Mouse (Mus musculus) intestine, embryonic 15.5 days (tissue): Measurements from ENCODE around the gene Gm28038. TPM values are rescaled to one million over a fixed set of nuclear protein-coding genes. Genes with fewer than 3 reads are reported as not detected.
A peak's percentile ranks its signal among the peaks of the same experiment; 100 is the strongest.

ENCODE experiments used
- ATAC-seq: fragments of 200-750 bp; cut with Nextera tagmentation; 2 replicates; pipeline ENCODE4 v1.8.0; 2017; ENCODE audit warnings: moderate TSS enrichment, moderate library complexity
- H3K27ac ChIP-seq: fragments of 300-500 bp; sonication (generic); 2 replicates; pipeline ENCODE4 v1.5.1; 2015; ENCODE audit warnings: mild to moderate bottlenecking, inconsistent platforms
- H3K27me3 ChIP-seq: fragments of 300-500 bp; sonication (generic); replicated peaks from 2 replicates; pipeline ENCODE4 v1.6.1; 2015; ENCODE audit warnings: inconsistent platforms
- H3K36me3 ChIP-seq: fragments of 300-500 bp; sonication (generic); 2 replicates; pipeline ENCODE4 v1.6.1; 2015; ENCODE audit warnings: inconsistent platforms
- H3K4me1 ChIP-seq: fragments of 300-500 bp; sonication (generic); replicated peaks from 2 replicates; pipeline ENCODE4 v1.6.1; 2015; ENCODE audit warnings: inconsistent platforms
- H3K4me2 ChIP-seq: fragments of 300-500 bp; sonication (generic); replicated peaks from 2 replicates; pipeline ENCODE4 v1.6.1; 2015; ENCODE audit warnings: mild to moderate bottlenecking, inconsistent platforms
- H3K4me3 ChIP-seq: fragments of 300-500 bp; sonication (generic); replicated peaks from 2 replicates; pipeline ENCODE4 v1.5.1; 2015; ENCODE audit warnings: inconsistent platforms
- H3K9ac ChIP-seq: fragments of 300-500 bp; sonication (generic); 2 replicates; pipeline ENCODE4 v1.6.1; 2015; ENCODE audit warnings: inconsistent platforms
- H3K9me3 ChIP-seq: fragments of 300-500 bp; sonication (generic); 2 replicates; pipeline ENCODE4 v1.6.1; 2016; ENCODE audit warnings: inconsistent platforms
- WGBS: fragments of 180-500 bp; shearing (Covaris S2); methylation state at CpG from one replicate; pipeline ENCODE4 v1.1.7; 2015; 5-methylcytosine and 5-hydroxymethylcytosine counted together
- polyA plus RNA-seq: library from polyadenylated mRNA; unstranded; fragments of >200 nt; fragmentation: Nextera tagmentation; extraction: Ambion mirVana; gene quantifications from 2 replicates; pipeline ENCODE4 v1.2.1, GENCODE M21; 2015

The Gm28038 gene
- polyA plus RNA-seq, result not detected in 2 replicates

GRCm38 (mm10) chr2:30280743-30281142 is at the start of gene Gm28038:
Gene Gm28038, plus strand, starts transcription at chr2:30281043.
- H3K4me3 ChIP-seq, result no peak within 1 kb of the TSS
- H3K27ac ChIP-seq, result no peak within 1 kb of the TSS
- no peaks in the 10 kb centered on the region for H3K9me3 ChIP-seq
- no peaks in the 10 kb centered on the region for H3K27me3 ChIP-seq
- no peak within 1 kb of the TSS for H3K4me2 ChIP-seq
- ATAC-seq, result no peak
- peaks cover 8% of the 10 kb centered on the region for H3K4me1 ChIP-seq
- 88% methylated on average over 11 of the region's 11 CpGs for WGBS
- 0 out of 2 replicates have a peak, but pooled peaks cover 5% of the 10 kb centered on the region for H3K36me3 ChIP-seq
- no peak within 1 kb of the TSS for H3K9ac ChIP-seq

GRCm38 (mm10) chr2:30235593-30235992 is 45.2 kb upstream of the Gm28038 start:
- ATAC-seq, result no peak
- H3K9ac ChIP-seq, result no peak overlapping the region
- H3K4me2 ChIP-seq, result no peak overlapping the region
- peaks cover under 1% of the 10 kb centered on the region; the same call in 1 of the 2 replicates for H3K36me3 ChIP-seq
- no peak overlapping the region for H3K4me3 ChIP-seq
- no peaks in the 10 kb centered on the region for H3K27me3 ChIP-seq
- H3K27ac ChIP-seq, result no peak overlapping the region
- WGBS, result 77% methylated on average over 5 of the region's 5 CpGs
- H3K9me3 ChIP-seq, result no peaks in the 10 kb centered on the region
- H3K4me1 ChIP-seq, result peaks cover 23% of the 10 kb centered on the region

- Histone ChIP-seq H3K4me3 (peak overlapping the region; percentile 91), H3K27ac (peak overlapping the region; percentile 71), H3K4me1 (peaks cover 23% of the 10 kb centered on the region), H3K9me3 (no peaks in the 10 kb centered on the region), H3K36me3 (peaks cover 8% of the 10 kb centered on the region; the same call in 1 of the 2 replicates), H3K4me2 (peak overlapping the region; percentile 73), H3K27me3 (no peaks in the 10 kb centered on the region), H3K9ac (peak overlapping the region; percentile 61)
- 2% methylated on average over 18 of the region's 18 CpGs for WGBS
- ATAC-seq, result no peak
Measured at GRCm38 (mm10) chr2:30236426-30237198, 44.2 kb upstream of the Gm28038 start.

- Histone ChIP-seq H3K4me3 (peak within 1 kb of the TSS; percentile 91), H3K27me3 (no peaks in the 10 kb centered on the region), H3K9ac (peak within 1 kb of the TSS; percentile 89), H3K27ac (peak within 1 kb of the TSS; percentile 94), H3K9me3 (no peaks in the 10 kb centered on the region), H3K4me1 (peaks cover 25% of the 10 kb centered on the region), H3K4me2 (peak within 1 kb of the TSS; percentile 79), H3K36me3 (peaks cover 12% of the 10 kb centered on the region)
- peak; percentile 98 for ATAC-seq
- under 1% methylated on average over 52 of the region's 67 CpGs for WGBS
Measured at GRCm38 (mm10) chr2:30237199-30237880, 43.5 kb upstream of the Gm28038 start, which contains the start of gene Lrrc8a. Gene Lrrc8a, plus strand, starts transcription at chr2:30237715.

- ATAC-seq, result peak; percentile 93
- Histone ChIP-seq H3K9me3 (no peaks in the 10 kb centered on the region), H3K4me1 (peaks cover 27% of the 10 kb centered on the region), H3K9ac (peak overlapping the region; percentile 89), H3K27me3 (no peaks in the 10 kb centered on the region), H3K4me2 (peak overlapping the region; percentile 79), H3K4me3 (peak overlapping the region; percentile 91), H3K36me3 (peaks cover 12% of the 10 kb centered on the region), H3K27ac (peak overlapping the region; percentile 94)
- 3% methylated on average over 8 of the region's 42 CpGs for WGBS
Measured at GRCm38 (mm10) chr2:30237881-30238280, 43.0 kb upstream of the Gm28038 start.

GRCm38 (mm10) chr2:30238906-30239465 is 41.9 kb upstream of the Gm28038 start:
- H3K4me2 ChIP-seq, result peak overlapping the region; percentile 79
- H3K27me3 ChIP-seq, result no peaks in the 10 kb centered on the region
- peak overlapping the region; percentile 91 for H3K4me3 ChIP-seq
- H3K9ac ChIP-seq, result peak overlapping the region; percentile 89
- WGBS, result 70% methylated on average over 3 of the region's 3 CpGs
- peaks cover 27% of the 10 kb centered on the region for H3K4me1 ChIP-seq
- H3K9me3 ChIP-seq, result no peaks in the 10 kb centered on the region
- ATAC-seq, result no peak
- peak overlapping the region; percentile 48 for H3K27ac ChIP-seq
- H3K36me3 ChIP-seq, result peaks cover 12% of the 10 kb centered on the region

- Histone ChIP-seq H3K4me1 (peaks cover 27% of the 10 kb centered on the region), H3K9me3 (no peaks in the 10 kb centered on the region), H3K27me3 (no peaks in the 10 kb centered on the region), H3K4me3 (no peak overlapping the region), H3K9ac (no peak overlapping the region), H3K27ac (peak overlapping the region; percentile 48), H3K4me2 (peak overlapping the region; percentile 79), H3K36me3 (peaks cover 12% of the 10 kb centered on the region)
- WGBS, result 67% methylated on average over 4 of the region's 4 CpGs
- ATAC-seq, result no peak
Measured at GRCm38 (mm10) chr2:30239777-30240176, 41.1 kb upstream of the Gm28038 start.

GRCm38 (mm10) chr2:30240267-30240666 is 40.6 kb upstream of the Gm28038 start, which contains the start of gene Gm28035:
Gene Gm28035, plus strand, starts transcription at chr2:30240567.
- H3K27me3 ChIP-seq, result no peaks in the 10 kb centered on the region
- H3K9me3 ChIP-seq, result no peaks in the 10 kb centered on the region
- H3K27ac ChIP-seq, result peak within 1 kb of the TSS; percentile 48
- peaks cover 31% of the 10 kb centered on the region for H3K4me1 ChIP-seq
- H3K9ac ChIP-seq, result 0 out of 2 replicates have a peak within 1 kb of the TSS, but pooled peaks have one; percentile 89
- no peak for ATAC-seq
- H3K36me3 ChIP-seq, result peaks cover 12% of the 10 kb centered on the region
- 73% methylated on average over 2 of the region's 2 CpGs for WGBS
- no peak within 1 kb of the TSS for H3K4me3 ChIP-seq
- peak within 1 kb of the TSS; percentile 79 for H3K4me2 ChIP-seq

GRCm38 (mm10) chr2:30242509-30242908 is 38.3 kb upstream of the Gm28038 start:
- H3K27me3 ChIP-seq, result no peaks in the 10 kb centered on the region
- H3K4me3 ChIP-seq, result no peak overlapping the region
- peaks cover 26% of the 10 kb centered on the region for H3K4me1 ChIP-seq
- H3K36me3 ChIP-seq, result peaks cover 12% of the 10 kb centered on the region
- no peak overlapping the region for H3K9ac ChIP-seq
- peak overlapping the region; percentile 6; the same call in 1 of the 2 replicates for H3K27ac ChIP-seq
- ATAC-seq, result no peak
- WGBS, result 49% methylated on average over 4 of the region's 4 CpGs
- no peaks in the 10 kb centered on the region for H3K9me3 ChIP-seq
- no peak overlapping the region for H3K4me2 ChIP-seq

- 85% methylated on average over 4 of the region's 4 CpGs for WGBS
- Histone ChIP-seq H3K27ac (no peak overlapping the region), H3K9me3 (no peaks in the 10 kb centered on the region), H3K9ac (no peak overlapping the region), H3K36me3 (peaks cover 16% of the 10 kb centered on the region), H3K4me1 (peaks cover 23% of the 10 kb centered on the region), H3K4me3 (no peak overlapping the region), H3K27me3 (no peaks in the 10 kb centered on the region), H3K4me2 (no peak overlapping the region)
- ATAC-seq, result no peak
Measured at GRCm38 (mm10) chr2:30243391-30243790, 37.5 kb upstream of the Gm28038 start.

GRCm38 (mm10) chr2:30244595-30245178 is 36.2 kb upstream of the Gm28038 start:
- H3K4me1 ChIP-seq, result peaks cover 10% of the 10 kb centered on the region; the same call in 1 of the 2 replicates
- H3K36me3 ChIP-seq, result peaks cover 22% of the 10 kb centered on the region
- H3K9me3 ChIP-seq, result no peaks in the 10 kb centered on the region
- H3K27ac ChIP-seq, result no peak overlapping the region
- H3K27me3 ChIP-seq, result no peaks in the 10 kb centered on the region
- no peak overlapping the region for H3K4me3 ChIP-seq
- 0 out of 2 replicates have a peak overlapping the region, but pooled peaks have one; percentile 9 for H3K4me2 ChIP-seq
- H3K9ac ChIP-seq, result no peak overlapping the region
- peak; percentile 28; the same call in 1 of the 2 replicates for ATAC-seq
- 44% methylated on average over 7 of the region's 7 CpGs for WGBS
